Mouse (Mus musculus): ENCODE measurements around the gene Mylip.

GRCm38 (mm10) chr13:45406289-45406688 is 16.7 kb downstream of the Mylip start:
- TF ChIP-seq CTCF (conservative IDR thresholded peaks at IDR 0.05; ENCODE audit: low read length) (no peak), POU5F1 (IDR thresholded peaks at IDR 0.05; ENCODE audit: borderline replicate concordance, low read length) (no peak)

Measured in E14TG2a.4 (cell line).